Mouse (Mus musculus): Measurements from ENCODE around the gene Dlg1.

DNA sequence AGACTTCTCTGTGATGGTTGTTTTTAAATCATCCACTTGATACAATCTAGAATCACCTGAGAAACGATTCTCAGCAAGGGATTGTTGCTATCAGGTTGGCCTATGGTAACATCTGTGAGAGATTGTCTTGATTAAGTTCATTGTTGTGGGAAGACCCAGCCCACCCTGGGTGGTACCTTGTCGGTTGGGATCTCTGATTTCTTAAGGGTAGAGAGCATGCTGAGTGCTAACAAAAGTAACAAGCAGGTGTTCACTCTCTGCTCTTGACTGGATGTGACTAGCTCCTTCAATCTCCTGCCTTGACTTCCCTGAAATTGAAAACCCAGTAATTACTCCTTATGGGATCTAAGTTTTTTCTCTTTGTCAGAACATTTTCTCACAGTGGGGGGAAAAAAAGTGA is 5.7 kb upstream of the Dlg1 start:
- no peak for TF ChIP-seq TAL1 (IDR thresholded peaks at IDR 0.05; ENCODE audit: low read length)
- no peak for TF ChIP-seq GATA1 (IDR thresholded peaks at IDR 0.05; ENCODE audit: low read length)

All from erythroblast, embryonic 14.5 days (primary cell).